Mouse (Mus musculus) hindbrain, embryonic 11.5 days (tissue): ENCODE measurements around the gene Akr1c20. TPM values are rescaled to one million over a fixed set of nuclear protein-coding genes. Genes with fewer than 3 reads are reported as not detected.

ENCODE experiments used
- ATAC-seq: fragments of 200-750 bp; cut with Nextera tagmentation; 2 replicates; pipeline ENCODE4 v1.8.0; 2017; ENCODE audit warnings: mild to moderate bottlenecking, moderate TSS enrichment, moderate library complexity; ENCODE audit not compliant: low FRiP score
- DNase-seq: peaks from one replicate; pipeline ENCODE4 v3.0.0-alpha.2; 2015; ENCODE audit warnings: low spot score
- H3K27ac ChIP-seq: fragments of 300-500 bp; sonication (generic); 2 replicates; pipeline ENCODE4 v1.5.1; 2014; ENCODE audit warnings: mild to moderate bottlenecking, low read depth, low read length
- H3K27me3 ChIP-seq: fragments of 300-500 bp; sonication (generic); 2 replicates; pipeline ENCODE4 v1.6.1; 2014; ENCODE audit warnings: mild to moderate bottlenecking, low read length, moderate library complexity, mixed read lengths; ENCODE audit not compliant: control insufficient read depth, insufficient read depth
- H3K36me3 ChIP-seq: fragments of 300-500 bp; sonication (generic); 2 replicates; pipeline ENCODE4 v1.6.1; 2014; ENCODE audit warnings: mild to moderate bottlenecking, low read length, moderate library complexity, mixed read lengths; ENCODE audit not compliant: control insufficient read depth, insufficient read depth
- H3K4me1 ChIP-seq: fragments of 300-500 bp; sonication (generic); replicated peaks from 2 replicates; pipeline ENCODE4 v1.6.1; 2014; ENCODE audit warnings: low read length, mixed read lengths; ENCODE audit not compliant: control insufficient read depth, insufficient read depth
- H3K4me2 ChIP-seq: fragments of 300-500 bp; sonication (generic); replicated peaks from 2 replicates; pipeline ENCODE4 v1.6.1; 2014; ENCODE audit warnings: mild to moderate bottlenecking, low read depth, low read length
- H3K4me3 ChIP-seq: fragments of 300-500 bp; sonication (generic); 2 replicates; pipeline ENCODE4 v1.5.1; 2014; ENCODE audit warnings: low read depth, low read length
- H3K9ac ChIP-seq: fragments of 300-500 bp; sonication (generic); 2 replicates; pipeline ENCODE4 v1.6.1; 2014; ENCODE audit warnings: low read depth, low read length
- H3K9me3 ChIP-seq: fragments of 300-500 bp; sonication (generic); 2 replicates; pipeline ENCODE4 v1.6.1; 2016; ENCODE audit warnings: low read length; ENCODE audit not compliant: control insufficient read depth
- WGBS: fragments of 180-500 bp; shearing (Covaris S2); extraction: QIAGEN DNeasy Blood & Tissue Kit; methylation state at CpG from one replicate; pipeline ENCODE4 v1.1.7; 2014; 5-methylcytosine and 5-hydroxymethylcytosine counted together
- polyA plus RNA-seq: library from polyadenylated mRNA; unstranded; fragments of >200 nt; fragmentation: Nextera tagmentation; extraction: Ambion mirVana; gene quantifications from 2 replicates; pipeline ENCODE4 v1.2.1, GENCODE M21; 2014

Gene Akr1c20
- polyA plus RNA-seq = not detected in 2 replicates

DNA sequence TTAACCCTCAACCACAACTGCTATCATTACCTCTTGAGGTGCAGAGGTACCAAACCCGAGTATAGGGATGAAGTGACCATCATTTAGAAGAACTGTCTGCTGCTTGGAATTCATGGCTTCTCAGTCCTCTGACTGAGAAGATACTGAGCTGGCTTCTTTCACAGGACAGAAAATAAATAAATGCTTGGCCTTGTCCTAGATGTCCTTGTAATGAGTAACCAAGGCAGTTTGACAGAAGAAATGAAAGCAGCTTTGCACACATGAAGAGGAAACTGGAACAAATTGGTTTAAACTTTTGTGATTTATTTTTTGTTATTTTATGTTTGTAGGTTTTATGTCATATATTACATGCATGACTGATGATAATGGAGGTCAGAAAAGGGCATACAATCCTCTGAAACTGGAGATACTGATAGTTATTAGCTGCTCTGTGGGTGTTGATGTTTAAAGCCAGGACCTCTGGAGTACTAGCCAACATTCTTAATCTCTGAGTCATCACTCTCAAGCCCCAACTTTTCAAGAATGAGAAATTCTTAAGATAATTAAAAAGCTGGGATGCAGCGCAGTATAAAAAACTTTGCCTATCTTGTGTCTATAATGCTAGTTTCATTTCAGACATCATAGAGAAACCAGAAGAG is at the start of gene Akr1c20:
Gene Akr1c20, minus strand, starts transcription at position 145 of the 638 bp plus-strand sequence.
- Histone ChIP-seq H3K4me2 (no peak within 1 kb of the TSS), H3K4me1 (no peaks in the 10 kb centered on the region), H3K36me3 (no peaks in the 10 kb centered on the region), H3K27ac (no peak within 1 kb of the TSS), H3K4me3 (no peak within 1 kb of the TSS), H3K27me3 (no peaks in the 10 kb centered on the region), H3K9ac (no peak within 1 kb of the TSS), H3K9me3 (no peaks in the 10 kb centered on the region)
- DNase-seq = no peak
- WGBS = 87% methylated on average over 2 of the region's 2 CpGs
- no peak for ATAC-seq

GRCm38 (mm10) chr13:4565996-4566395 is 42.9 kb upstream of the Akr1c20 start:
- ATAC-seq = no peak
- H3K27me3 ChIP-seq = no peaks in the 10 kb centered on the region
- H3K9ac ChIP-seq = no peak overlapping the region
- H3K27ac ChIP-seq = no peak overlapping the region
- no peaks in the 10 kb centered on the region for H3K4me1 ChIP-seq
- no peaks in the 10 kb centered on the region for H3K9me3 ChIP-seq
- 72% methylated on average over 2 of the region's 2 CpGs for WGBS
- no peak overlapping the region for H3K4me2 ChIP-seq
- DNase-seq = no peak
- H3K36me3 ChIP-seq = no peaks in the 10 kb centered on the region
- H3K4me3 ChIP-seq = no peak overlapping the region

GRCm38 (mm10) chr13:4560500-4560899 is 37.4 kb upstream of the Akr1c20 start:
- Histone ChIP-seq H3K27me3 (no peaks in the 10 kb centered on the region), H3K4me3 (no peak overlapping the region), H3K27ac (no peak overlapping the region), H3K36me3 (no peaks in the 10 kb centered on the region), H3K9ac (no peak overlapping the region), H3K9me3 (no peaks in the 10 kb centered on the region), H3K4me2 (no peak overlapping the region), H3K4me1 (no peaks in the 10 kb centered on the region)
- DNase-seq (no peak), ATAC-seq (no peak)

DNA sequence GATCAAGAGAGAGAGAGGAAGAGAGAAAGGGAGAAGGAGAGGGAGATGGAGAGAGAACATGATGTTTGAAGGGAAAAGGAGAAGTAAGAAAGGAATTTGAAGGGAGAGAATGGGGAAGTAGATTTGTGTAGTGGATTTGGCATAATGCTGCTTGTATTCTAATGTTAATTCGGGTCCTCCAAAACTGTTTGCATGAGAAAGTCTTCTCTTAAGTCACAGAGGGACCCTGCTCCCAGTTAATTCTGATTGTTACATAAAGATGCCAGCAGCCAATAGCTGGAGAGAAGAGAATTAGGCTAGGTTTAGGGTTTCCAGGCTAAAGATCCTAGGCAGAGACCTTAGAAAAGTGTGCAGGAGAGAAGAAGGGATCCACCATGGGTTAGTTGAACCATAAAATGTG is 36.0 kb upstream of the Akr1c20 start:
- H3K9me3 ChIP-seq = no peaks in the 10 kb centered on the region
- H3K36me3 ChIP-seq = no peaks in the 10 kb centered on the region
- H3K9ac ChIP-seq = no peak overlapping the region
- DNase-seq (no peak), ATAC-seq (no peak)
- no peak overlapping the region for H3K4me3 ChIP-seq
- H3K27ac ChIP-seq = no peak overlapping the region
- H3K27me3 ChIP-seq = no peaks in the 10 kb centered on the region
- no peak overlapping the region for H3K4me2 ChIP-seq
- H3K4me1 ChIP-seq = no peaks in the 10 kb centered on the region
- 68% methylated on average over 1 of the region's 1 CpGs for WGBS

DNA sequence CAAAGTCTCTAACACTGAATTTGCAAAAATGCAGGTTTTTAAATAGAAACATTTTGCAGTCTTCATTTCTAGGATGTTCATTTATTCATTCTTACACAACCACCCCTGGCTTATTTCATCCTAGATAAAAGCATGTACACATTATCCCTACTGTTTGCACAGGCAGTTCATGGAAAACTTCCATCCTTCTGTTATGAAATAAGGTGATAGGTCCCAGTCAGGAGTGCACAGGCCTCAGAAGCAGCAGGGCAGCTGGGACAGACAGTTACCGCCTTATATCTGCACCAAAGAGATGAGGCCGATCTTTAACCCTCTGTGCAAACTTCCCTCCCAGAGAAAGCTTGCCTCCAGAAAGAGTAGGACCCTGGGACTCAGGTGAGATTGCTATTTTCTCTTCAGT is 8.3 kb downstream of the Akr1c20 start:
- no peaks in the 10 kb centered on the region for H3K4me1 ChIP-seq
- DNase-seq = no peak
- H3K9ac ChIP-seq = no peak overlapping the region
- H3K36me3 ChIP-seq = no peaks in the 10 kb centered on the region
- H3K4me3 ChIP-seq = no peak overlapping the region
- H3K27ac ChIP-seq = no peak overlapping the region
- H3K9me3 ChIP-seq = no peaks in the 10 kb centered on the region
- ATAC-seq = no peak
- no peak overlapping the region for H3K4me2 ChIP-seq
- WGBS = 87% methylated on average over 2 of the region's 2 CpGs
- no peaks in the 10 kb centered on the region for H3K27me3 ChIP-seq

- H3K27me3 ChIP-seq = no peaks in the 10 kb centered on the region
- no peak for ATAC-seq
- H3K36me3 ChIP-seq = no peaks in the 10 kb centered on the region
- no peak overlapping the region for H3K4me2 ChIP-seq
- no peaks in the 10 kb centered on the region for H3K4me1 ChIP-seq
- H3K4me3 ChIP-seq = no peak overlapping the region
- no peak overlapping the region for H3K27ac ChIP-seq
- H3K9me3 ChIP-seq = no peaks in the 10 kb centered on the region
- DNase-seq = no peak
- no peak overlapping the region for H3K9ac ChIP-seq
- 85% methylated on average over 1 of the region's 1 CpGs for WGBS
These were observed 55.2 kb downstream of the Akr1c20 start for GRCm38 (mm10) chr13:4467896-4468295.

GRCm38 (mm10) chr13:4465641-4466040 is 57.5 kb downstream of the Akr1c20 start:
- no peaks in the 10 kb centered on the region for H3K27me3 ChIP-seq
- H3K9ac ChIP-seq = no peak overlapping the region
- no peak overlapping the region for H3K4me2 ChIP-seq
- H3K36me3 ChIP-seq = no peaks in the 10 kb centered on the region
- H3K4me1 ChIP-seq = no peaks in the 10 kb centered on the region
- no peak for DNase-seq
- H3K9me3 ChIP-seq = no peaks in the 10 kb centered on the region
- H3K4me3 ChIP-seq = no peak overlapping the region
- H3K27ac ChIP-seq = no peak overlapping the region
- no peak for ATAC-seq
- WGBS = 93% methylated on average over 2 of the region's 2 CpGs

Other genes with a start within 250 kb of the Akr1c20 start
- 0.32 TPM in 1 of 2 replicates, not detected in the other for gene Akr1c12, start 243.9 kb downstream of the Akr1c20 start, polyA plus RNA-seq
- not detected in 2 replicates for gene Akr1c6, start 89.0 kb downstream of the Akr1c20 start, polyA plus RNA-seq
- gene Akr1c21, start 50.7 kb upstream of the Akr1c20 start, polyA plus RNA-seq = not detected in 2 replicates
- gene Akr1e1, start 85.8 kb upstream of the Akr1c20 start, polyA plus RNA-seq = 45.9 and 47.8 TPM in 2 replicates